Mouse (Mus musculus) erythroid progenitor cell, adult 5-6 weeks (primary cell): ENCODE results near the gene Zc3h15. TPM values are rescaled to one million over a fixed set of nuclear protein-coding genes. Genes with fewer than 3 reads are reported as not detected.
"Not testable (repeated sequence)": the region's sequence is repeated elsewhere in the genome, so short reads cannot be mapped to it uniquely, and the experiment has no call there.

Source experiments
- ATAC-seq: replicated peaks from 2 replicates; pipeline ENCODE4 v1.8.0; 2016; ENCODE audit warnings: moderate number of reproducible peaks, mild to moderate bottlenecking, moderate TSS enrichment, inconsistent platforms; ENCODE audit not compliant: poor library complexity, low FRiP score, severe bottlenecking
- total RNA-seq, 2 experiments: library from RNA; stranded (forward) in 1 of 2; stranded (reverse) in 1 of 2; fragments of 150-400 nt in 1 of 2; fragments of 186-747, 209-891 nt in 1 of 2; gene quantifications; 2 replicates each; pipeline versions ENCODE4 v1.2.3 to v1.2.4; 2015 to 2017; ENCODE audit warnings: low replicate concordance in 2 of 2

Gene Zc3h15
- 63.1 and 106 TPM in 2 replicates for total RNA-seq (2015; ENCODE audit: low replicate concordance)
- total RNA-seq (2017; ENCODE audit: low replicate concordance) = 63.5 and 74.7 TPM in 2 replicates

DNA sequence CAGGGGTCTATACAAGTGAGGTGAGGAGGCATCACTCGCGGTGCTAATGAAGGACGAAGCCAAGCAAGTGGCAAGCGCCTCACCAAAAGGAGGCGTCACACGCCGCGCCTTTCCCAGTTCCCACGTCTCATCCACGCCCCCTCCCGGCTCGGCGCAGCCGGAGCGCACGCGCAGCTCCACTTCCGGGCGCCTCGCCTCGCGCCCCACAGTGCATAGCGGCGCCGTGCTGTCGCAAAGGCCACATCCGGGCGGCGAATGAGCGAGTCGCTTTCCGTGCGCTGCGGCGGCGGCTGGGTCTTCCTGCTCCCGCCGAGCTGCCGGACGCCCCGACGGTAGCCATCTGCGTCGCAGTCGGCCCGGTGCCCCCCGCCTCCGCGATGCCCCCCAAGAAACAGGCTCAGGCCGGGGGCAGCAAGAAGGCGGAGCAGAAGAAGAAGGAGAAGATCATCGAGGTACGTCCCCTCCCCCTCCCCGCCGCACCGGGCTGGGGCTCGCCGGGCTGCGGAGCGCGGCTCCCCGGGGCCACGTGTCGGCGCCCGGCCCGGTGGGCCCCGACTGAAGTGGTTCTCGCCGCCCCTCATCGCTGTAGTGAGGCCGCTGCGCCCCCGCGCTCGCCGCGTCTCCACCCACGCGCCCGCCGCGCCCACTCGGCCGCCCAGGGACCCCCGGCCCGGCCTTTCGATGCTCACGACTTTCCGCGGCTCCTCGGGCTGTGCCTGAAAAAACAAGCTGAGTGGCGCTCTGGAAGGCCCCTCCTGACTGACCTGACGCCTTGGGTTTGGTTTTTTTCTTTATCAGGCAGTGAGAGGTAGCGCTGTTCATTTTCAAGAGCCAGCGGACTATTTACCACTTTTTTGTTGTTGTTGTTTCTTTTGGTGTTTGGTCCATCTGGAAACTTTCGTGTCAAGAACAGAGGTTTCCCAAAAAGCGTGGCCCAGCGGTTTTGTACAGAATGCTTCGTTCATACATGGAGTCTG, at the start of gene Zc3h15:
Zc3h15 (plus strand) TSS at position 160 of the 977 bp plus-strand sequence.
- ATAC-seq = peak; percentile 98

DNA sequence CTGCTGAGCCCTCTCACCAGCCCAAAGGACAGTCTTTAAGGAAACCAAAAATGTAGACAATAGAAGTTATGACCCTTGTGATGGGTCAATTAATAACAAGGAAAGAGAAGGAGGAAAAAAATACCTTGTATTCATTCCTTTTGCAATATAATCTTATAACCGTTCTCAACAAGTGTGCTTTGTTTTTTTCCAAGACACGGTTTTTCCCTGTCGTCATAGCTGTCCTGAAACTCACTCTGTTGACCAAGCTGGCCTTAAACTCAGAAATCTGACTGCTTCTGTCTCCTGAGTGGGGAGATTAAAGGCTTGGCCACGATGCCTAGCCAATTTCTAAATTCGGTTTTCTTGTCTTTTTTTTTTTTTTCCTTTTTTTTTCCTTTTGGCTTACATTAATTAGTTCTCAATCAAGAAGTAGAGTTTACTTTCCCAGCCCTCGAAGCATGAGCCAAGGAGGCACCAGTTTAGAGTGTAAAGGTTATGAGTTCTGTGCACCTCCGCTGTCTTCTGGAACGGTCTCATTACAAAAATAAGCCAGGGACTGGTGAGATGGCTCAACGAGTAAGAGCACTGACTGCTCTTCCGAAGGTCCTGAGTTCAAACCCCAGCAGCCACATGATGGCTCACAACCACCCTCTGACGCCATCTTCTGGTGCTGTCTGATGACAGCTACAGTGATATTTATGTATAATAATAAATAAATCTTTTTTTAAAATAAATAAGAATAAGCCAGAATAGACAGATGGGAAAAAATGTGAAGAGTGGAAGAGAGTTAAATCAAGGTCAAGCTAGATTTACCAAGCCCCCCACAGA, 23.5 kb upstream of the Zc3h15 start:
- ATAC-seq = no peak

DNA sequence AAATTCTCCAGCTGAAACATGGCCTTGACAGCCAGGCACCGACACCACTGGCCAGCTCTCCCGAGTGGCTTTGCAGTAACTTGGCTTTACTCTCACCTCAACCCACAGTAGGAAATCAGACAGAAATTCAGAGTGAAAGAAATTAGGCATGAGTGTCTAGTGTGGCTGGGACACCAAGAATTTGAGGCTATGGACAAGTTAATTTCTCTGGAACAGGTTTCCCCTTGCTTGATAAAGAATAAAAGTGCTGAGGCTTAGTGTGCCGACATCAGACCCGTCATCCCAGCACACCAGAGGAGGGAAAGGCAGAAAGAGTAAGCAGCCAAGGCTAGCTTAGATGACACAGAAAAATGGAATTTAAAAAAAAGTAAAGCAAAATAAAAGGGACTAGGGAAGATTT, 22.7 kb upstream of the Zc3h15 start:
- no peak for ATAC-seq

DNA sequence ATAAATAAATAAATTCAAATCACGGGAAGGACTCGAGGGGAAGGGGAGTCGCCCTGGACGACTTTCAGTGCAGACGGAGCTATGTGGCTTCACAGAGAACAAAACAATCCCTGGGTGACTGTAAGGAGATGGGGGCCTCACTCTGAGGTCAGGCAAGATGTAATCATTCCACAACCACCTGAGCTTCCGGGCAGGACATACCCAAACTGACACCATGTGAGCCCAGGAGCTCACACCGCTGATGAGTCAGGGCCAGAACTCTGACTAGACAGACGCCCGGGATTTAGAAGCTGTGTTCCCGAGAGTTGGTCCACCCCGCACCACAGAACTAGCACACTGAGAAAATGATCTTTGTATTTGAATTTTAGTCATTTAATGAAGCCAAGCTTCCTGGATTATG, 21.4 kb upstream of the Zc3h15 start:
- ATAC-seq = no peak

DNA sequence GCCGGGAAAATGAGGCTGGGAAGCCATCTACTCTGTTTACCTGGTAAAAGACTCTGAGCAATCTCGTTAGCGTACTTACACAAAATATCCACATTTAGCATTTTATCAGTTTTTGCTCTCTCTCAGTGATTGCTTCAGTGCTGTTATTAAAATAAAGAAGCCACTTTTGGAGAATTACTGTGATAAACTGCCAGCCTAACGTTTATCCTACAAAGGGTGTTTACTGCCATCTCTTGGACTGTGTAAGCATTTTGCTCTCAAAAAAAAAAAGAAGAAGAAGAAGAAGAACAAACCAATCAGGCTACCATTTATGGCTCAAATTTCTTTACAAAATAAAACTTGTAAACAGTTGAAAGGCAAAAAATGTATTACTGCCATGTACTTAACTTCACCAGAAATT, 20.2 kb upstream of the Zc3h15 start:
- ATAC-seq = no peak

DNA sequence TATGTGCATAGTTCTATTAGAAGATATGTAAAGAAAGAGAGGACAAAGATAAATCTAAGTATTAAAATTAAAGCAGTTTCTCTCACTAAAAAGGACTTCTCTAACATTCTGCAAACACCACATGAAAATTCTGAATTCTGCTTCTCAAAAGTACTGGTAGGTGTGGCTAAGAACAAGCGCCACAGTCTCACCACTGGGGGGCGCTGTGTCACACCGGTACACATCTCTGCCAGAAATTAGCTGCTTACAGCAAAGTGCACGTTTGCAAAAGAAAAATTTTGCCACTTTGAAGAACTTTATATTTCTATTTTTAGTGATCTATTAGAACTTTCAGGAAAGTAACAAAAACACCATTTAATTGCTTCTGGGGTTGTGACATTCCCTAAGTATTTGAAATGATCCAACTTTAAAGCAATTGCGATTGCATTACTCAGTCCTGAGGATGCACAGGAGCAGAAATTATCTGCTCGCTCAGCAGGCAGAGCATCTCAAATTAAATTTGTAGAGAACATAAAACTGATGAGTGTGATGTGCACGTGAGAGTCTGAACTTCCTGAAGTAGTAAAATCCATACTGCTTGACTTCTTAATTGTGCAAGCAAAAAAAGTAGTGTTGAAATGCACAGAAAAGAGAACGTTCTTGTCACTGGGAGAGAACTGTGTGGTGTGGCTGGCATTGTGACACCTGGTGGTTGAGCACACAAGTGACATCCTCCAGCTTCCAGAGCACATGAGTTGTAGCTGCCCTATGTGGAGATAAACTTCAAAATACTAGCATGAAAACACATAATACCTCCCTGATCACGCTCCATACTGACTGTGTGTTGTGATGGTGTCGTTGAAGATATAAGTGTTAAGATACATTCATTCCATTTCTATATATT, 18.8 kb upstream of the Zc3h15 start:
- ATAC-seq = no peak

- ATAC-seq = no peak
These were observed 17.4 kb upstream of the Zc3h15 start for GRCm38 (mm10) chr2:83626881-83627280.

- ATAC-seq = no peak
These were observed 16.7 kb upstream of the Zc3h15 start for GRCm38 (mm10) chr2:83627495-83627894.

DNA sequence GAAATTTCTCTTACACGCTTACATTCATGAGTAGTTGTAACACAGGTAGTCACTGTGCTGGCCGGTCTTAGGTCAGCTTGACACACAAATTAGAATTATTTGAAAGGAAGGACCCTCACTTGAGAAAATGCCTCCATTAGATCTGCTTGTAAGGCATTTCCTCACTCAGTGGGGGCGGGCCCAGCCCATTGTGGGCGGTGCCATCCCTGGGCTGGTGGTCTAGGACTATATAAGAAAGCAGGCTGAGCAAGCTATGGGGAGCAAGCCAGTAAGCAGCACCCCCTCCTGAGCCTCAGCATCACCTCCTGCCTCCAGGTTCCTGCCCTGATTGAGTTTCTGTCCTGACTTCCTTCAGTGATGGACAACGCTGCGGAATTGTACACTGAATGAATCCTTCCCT, 16.3 kb upstream of the Zc3h15 start:
- ATAC-seq = no peak

- no peak for ATAC-seq
These were observed 2.2 kb upstream of the Zc3h15 start for GRCm38 (mm10) chr2:83641993-83642392.

- ATAC-seq = no peak
These were observed 4.7 kb downstream of the Zc3h15 start for GRCm38 (mm10) chr2:83648916-83649315.

DNA sequence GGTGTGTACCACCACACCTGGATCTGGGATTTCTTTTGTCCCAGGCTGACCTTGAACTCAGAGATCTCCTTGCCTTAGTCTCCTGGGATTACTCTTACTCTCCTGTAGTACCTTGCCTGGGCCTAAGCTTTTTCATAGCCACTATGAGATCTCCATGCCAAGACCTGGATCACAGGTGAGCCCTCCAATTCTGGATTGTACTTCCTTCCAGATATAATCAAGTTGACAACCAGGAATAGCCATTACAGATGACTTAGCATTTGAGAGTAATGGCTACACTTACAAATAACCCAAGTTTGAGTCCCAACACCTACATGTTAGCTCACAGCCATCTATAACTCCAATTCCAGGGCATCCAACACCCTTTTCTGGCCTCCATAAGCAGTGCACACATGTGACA, 8.4 kb downstream of the Zc3h15 start:
- no peak for ATAC-seq

- ATAC-seq = no peak
These were observed 15.0 kb downstream of the Zc3h15 start for GRCm38 (mm10) chr2:83659279-83659678.

GRCm38 (mm10) chr2:83660114-83660513, 15.9 kb downstream of the Zc3h15 start:
- ATAC-seq = no peak

GRCm38 (mm10) chr2:83661351-83661750, 17.1 kb downstream of the Zc3h15 start:
- no peak for ATAC-seq

- ATAC-seq = not testable (repeated sequence)
These were observed 20.8 kb downstream of the Zc3h15 start for GRCm38 (mm10) chr2:83665051-83665450.

DNA sequence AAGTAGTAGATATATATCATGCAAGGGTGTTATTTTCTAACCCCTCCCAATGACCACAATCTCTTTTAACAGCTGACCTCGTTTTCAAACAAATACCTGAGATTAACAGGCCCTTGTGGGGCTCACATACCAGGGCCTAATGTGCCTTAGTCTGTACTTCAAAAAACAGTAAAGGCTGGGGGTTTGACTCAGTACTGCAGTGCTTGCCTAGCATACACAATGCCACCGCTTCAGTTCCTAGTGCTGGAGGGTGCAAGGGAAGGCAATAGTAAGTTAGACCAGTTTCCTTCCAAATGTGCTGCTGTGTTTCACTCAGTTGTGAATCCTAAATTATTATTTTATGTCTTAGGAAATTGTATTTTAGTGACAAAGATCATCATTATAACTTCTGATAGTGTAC, 23.2 kb downstream of the Zc3h15 start:
- ATAC-seq = no peak

DNA sequence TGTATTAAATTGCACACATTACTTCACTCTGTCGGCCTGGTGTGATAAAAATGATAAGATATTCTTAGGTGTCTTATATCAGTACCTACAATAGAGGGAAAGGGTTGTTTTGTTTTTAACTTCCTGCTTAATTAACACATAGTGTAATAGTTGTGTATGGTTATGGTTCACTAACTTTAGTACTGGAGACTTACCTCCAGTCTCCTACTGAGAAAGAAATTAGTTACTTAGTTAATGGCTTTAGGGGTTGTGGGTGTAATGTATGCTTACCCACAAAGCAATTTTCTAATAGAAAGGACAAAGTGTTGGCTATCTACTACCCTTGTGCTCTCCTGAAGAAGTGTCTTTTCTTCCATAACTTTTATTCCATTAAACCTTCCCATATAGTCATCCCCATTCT, 23.8 kb downstream of the Zc3h15 start:
- ATAC-seq = no peak

- ATAC-seq = no peak
These were observed 25.8 kb downstream of the Zc3h15 start for GRCm38 (mm10) chr2:83669988-83670387.

GRCm38 (mm10) chr2:83671843-83672242, 27.6 kb downstream of the Zc3h15 start:
- no peak for ATAC-seq
